Mouse (Mus musculus) forebrain, embryonic 10.5 days (tissue): ENCODE results near the gene Lcat. TPM values are rescaled to one million over a fixed set of nuclear protein-coding genes. Genes with fewer than 3 reads are reported as not detected.

Source experiments
- DNase-seq: peaks from one replicate; pipeline ENCODE4 v3.0.0-alpha.2; 2017; ENCODE audit warnings: low spot score; ENCODE audit errors: extremely low spot score
- H3K27ac ChIP-seq: fragments of 300-500 bp; sonication (generic); 2 replicates; pipeline ENCODE4 v1.5.1; 2016; ENCODE audit warnings: mild to moderate bottlenecking
- H3K27me3 ChIP-seq: fragments of 300-500 bp; sonication (generic); 2 replicates; pipeline ENCODE4 v1.6.1; 2016; ENCODE audit warnings: mild to moderate bottlenecking; ENCODE audit not compliant: poor library complexity, severe bottlenecking
- H3K36me3 ChIP-seq: fragments of 300-500 bp; sonication (generic); replicated peaks from 2 replicates; pipeline ENCODE4 v1.6.1; 2016; ENCODE audit warnings: mild to moderate bottlenecking, moderate library complexity
- H3K4me1 ChIP-seq: fragments of 300-500 bp; sonication (generic); 2 replicates; pipeline ENCODE4 v1.6.1; 2016
- H3K4me3 ChIP-seq: fragments of 300-500 bp; sonication (generic); 2 replicates; pipeline ENCODE4 v1.5.1; 2016; ENCODE audit warnings: mild to moderate bottlenecking, moderate library complexity
- H3K9me3 ChIP-seq: fragments of 300-500 bp; sonication (generic); 2 replicates; pipeline ENCODE4 v1.6.1; 2016; ENCODE audit warnings: mild to moderate bottlenecking, moderate library complexity
- WGBS: fragments of 180-500 bp; shearing (Covaris S2); methylation state at CpG from one replicate; pipeline ENCODE4 v1.1.7; 2016; 5-methylcytosine and 5-hydroxymethylcytosine counted together
- polyA plus RNA-seq: library from polyadenylated mRNA; unstranded; fragments of >200 nt; fragmentation: Nextera tagmentation; extraction: Ambion mirVana; gene quantifications from 2 replicates; pipeline ENCODE4 v1.2.1, GENCODE M21; 2016

Gene Lcat
- polyA plus RNA-seq, 1 experiment from 2014 or later, result 0.76 TPM

DNA sequence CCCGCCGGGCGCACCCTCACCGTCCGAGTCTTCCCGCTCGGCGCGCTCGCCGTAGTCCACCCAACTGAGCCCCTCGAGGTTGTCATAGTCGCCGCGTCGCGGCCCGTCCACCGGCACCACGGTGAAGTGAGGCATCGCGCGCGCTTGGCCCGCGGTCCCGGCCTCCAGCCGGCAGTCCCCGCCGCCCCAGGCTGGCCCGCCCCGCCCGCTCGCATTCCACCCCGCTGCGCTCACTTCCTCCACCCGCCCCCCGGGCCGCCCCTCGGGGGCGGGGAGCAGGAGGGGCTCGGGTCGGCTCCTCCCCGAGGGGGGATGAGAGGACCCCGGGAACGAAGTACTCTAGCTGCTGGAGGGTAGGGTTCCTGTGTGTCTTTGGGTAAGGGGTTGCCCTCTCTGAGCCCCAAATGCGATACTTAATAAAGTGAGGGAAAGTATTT is 22.7 kb upstream of the Lcat start, which contains the start of gene Slc12a4:
Gene Slc12a4, minus strand, starts transcription at position 193 of the 437 bp plus-strand sequence.
- no peaks in the 10 kb centered on the region for H3K36me3 ChIP-seq
- H3K9me3 ChIP-seq, result no peaks in the 10 kb centered on the region
- H3K4me1 ChIP-seq, result peaks cover 39% of the 10 kb centered on the region
- peak; percentile 68 for DNase-seq
- peak within 1 kb of the TSS; percentile 70 for H3K4me3 ChIP-seq
- peak within 1 kb of the TSS; percentile 84 for H3K27ac ChIP-seq
- WGBS, result under 1% methylated on average over 47 of the region's 47 CpGs
- H3K27me3 ChIP-seq, result peaks cover 50% of the 10 kb centered on the region

DNA sequence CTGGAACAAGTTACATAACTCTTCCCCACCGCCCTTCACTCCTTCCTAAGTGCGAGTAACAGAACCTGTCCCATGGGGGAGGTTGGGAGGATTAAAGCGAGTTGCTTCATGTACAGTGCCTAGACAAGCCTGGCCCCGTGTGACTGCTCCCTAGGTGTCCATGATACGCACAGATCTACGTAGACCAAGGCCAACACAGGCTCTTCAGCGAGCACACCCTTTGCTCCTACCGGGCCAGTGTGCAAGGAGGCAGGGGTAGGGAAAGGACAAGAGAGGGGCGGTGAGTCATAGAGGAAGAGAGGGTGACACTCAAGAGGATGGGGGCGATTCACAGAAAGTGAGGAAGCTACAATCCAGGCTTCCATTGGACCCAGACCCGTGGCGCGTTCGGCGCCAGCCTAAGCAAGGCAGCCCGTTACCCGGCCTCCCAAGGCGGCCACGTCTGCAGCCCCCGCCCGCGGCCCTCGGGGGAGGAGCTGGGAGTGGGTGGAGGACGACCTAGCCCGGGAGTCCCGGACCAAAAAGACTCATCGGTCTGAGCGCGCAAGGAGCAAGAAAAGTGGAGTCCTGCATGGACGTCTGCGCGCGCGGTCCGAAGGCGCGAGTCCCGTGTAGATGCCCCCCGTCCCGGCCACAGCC is 22.2 kb upstream of the Lcat start:
- Histone ChIP-seq H3K9me3 (no peaks in the 10 kb centered on the region), H3K27me3 (peaks cover 50% of the 10 kb centered on the region), H3K27ac (peak overlapping the region; percentile 84), H3K36me3 (no peaks in the 10 kb centered on the region), H3K4me1 (peaks cover 39% of the 10 kb centered on the region), H3K4me3 (peak overlapping the region; percentile 70)
- WGBS, result 4% methylated on average over 40 of the region's 40 CpGs
- peak; percentile 32 for DNase-seq

DNA sequence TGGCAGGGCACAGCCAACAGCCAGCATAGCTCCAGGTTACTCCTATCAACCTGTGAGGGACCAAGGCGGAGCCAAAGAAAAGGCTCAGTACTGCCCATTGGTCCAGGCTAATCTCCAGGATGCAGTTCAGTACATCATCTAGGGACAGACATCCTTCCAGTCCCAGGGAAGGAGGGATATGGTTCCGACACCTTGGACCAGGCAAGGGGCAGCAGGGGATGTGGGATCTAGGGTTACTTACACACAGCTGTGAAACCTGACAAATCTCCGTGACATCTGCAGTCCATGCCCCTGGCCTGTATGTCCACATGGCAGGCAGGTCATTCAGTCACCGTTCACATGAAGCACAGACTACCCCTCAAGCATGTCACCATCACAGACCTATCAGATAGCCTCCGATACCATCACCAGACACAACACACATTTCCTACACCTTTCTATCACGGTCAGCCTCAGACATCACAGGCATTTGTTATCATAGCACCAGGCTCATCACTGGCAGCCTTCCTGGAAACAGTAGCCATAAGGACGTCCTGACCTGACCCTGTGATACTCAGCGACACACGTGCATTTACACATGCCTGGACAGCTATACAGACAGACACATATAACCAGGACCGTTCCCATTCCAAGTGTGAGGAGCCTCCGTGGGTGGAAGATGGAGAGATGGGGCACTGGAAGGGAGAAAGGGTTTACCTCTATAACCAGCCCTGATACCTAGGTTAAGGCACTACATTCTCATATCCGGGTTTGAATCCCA is 21.5 kb upstream of the Lcat start:
- Histone ChIP-seq H3K4me1 (peaks cover 39% of the 10 kb centered on the region), H3K27me3 (peaks cover 50% of the 10 kb centered on the region), H3K4me3 (peak overlapping the region; percentile 70), H3K27ac (0 out of 2 replicates have a peak overlapping the region, but pooled peaks have one; percentile 84), H3K36me3 (peaks cover 2% of the 10 kb centered on the region; the same call in 1 of the 2 replicates), H3K9me3 (no peaks in the 10 kb centered on the region)
- WGBS, result 75% methylated on average over 12 of the region's 12 CpGs
- DNase-seq, result no peak

DNA sequence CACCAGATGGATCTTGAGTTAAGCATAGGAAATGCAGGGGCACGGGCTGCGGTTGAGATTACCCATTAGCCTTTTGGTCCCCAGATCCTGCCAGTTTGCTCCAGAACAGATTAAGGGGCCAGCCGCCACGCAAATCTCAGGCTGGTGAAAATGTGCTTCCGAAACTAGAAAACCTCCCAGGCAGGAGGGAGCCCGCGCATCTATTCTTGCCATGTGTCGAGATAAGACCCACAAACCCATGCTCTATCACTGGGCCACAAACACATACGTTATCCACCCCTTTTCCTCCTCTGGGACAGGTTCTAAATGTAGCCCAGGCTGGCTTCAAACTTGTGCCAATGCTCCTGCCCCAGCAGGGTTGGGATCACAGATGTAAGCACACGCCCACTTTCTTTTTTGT is 18.4 kb upstream of the Lcat start:
- Histone ChIP-seq H3K27me3 (peaks cover 29% of the 10 kb centered on the region), H3K27ac (no peak overlapping the region), H3K36me3 (peaks cover 10% of the 10 kb centered on the region), H3K9me3 (no peaks in the 10 kb centered on the region), H3K4me3 (no peak overlapping the region), H3K4me1 (peaks cover 31% of the 10 kb centered on the region)
- WGBS, result 89% methylated on average over 10 of the region's 10 CpGs
- no peak for DNase-seq

DNA sequence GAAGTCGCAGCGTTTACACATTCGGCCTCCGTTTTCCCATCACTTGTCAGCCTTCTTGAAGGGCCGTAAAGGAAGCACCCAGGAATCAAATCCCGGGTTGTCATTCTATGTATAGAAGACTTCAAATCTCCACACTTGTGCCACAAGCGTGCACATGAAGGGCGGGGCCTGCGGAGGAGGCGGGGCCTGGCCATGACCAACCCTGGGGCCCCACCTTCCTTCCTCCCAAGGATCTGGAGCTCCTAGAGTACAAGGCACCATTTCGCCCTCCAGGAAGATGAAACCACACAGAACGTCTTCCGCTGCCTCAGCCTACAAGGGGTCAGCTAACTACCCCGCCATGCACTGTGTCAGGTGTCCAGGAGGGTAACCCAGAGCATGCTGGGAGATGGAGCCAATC is 17.9 kb upstream of the Lcat start:
- Histone ChIP-seq H3K9me3 (no peaks in the 10 kb centered on the region), H3K27ac (no peak overlapping the region), H3K4me1 (peaks cover 26% of the 10 kb centered on the region), H3K4me3 (no peak overlapping the region), H3K36me3 (peaks cover 10% of the 10 kb centered on the region), H3K27me3 (peaks cover 24% of the 10 kb centered on the region)
- WGBS, result 79% methylated on average over 14 of the region's 14 CpGs
- DNase-seq, result no peak

DNA sequence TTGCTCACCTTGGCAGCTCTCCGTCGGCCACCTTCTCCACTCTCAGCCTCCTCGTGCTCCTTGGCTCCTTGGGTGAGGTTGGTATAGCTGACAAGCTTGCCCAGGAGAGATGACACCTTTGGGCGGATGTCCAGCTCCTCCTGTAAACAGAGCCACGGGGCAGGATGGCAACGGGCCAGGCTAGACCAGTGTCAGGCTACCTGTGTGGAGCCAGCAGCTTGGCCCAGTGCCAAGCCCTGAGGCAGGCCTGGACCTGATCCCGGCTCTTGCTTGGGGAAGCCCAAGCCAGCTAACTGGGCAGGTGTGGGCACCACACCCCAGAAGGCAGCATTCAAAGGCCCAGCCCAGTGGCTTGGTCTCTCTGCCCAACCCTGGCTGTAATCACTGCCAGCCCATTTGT is 16.2 kb upstream of the Lcat start:
- no peak for DNase-seq
- Histone ChIP-seq H3K27ac (no peak overlapping the region), H3K9me3 (no peaks in the 10 kb centered on the region), H3K4me1 (peaks cover 9% of the 10 kb centered on the region), H3K36me3 (peaks cover 17% of the 10 kb centered on the region), H3K4me3 (no peak overlapping the region), H3K27me3 (peaks cover 7% of the 10 kb centered on the region)
- 92% methylated on average over 7 of the region's 7 CpGs for WGBS

DNA sequence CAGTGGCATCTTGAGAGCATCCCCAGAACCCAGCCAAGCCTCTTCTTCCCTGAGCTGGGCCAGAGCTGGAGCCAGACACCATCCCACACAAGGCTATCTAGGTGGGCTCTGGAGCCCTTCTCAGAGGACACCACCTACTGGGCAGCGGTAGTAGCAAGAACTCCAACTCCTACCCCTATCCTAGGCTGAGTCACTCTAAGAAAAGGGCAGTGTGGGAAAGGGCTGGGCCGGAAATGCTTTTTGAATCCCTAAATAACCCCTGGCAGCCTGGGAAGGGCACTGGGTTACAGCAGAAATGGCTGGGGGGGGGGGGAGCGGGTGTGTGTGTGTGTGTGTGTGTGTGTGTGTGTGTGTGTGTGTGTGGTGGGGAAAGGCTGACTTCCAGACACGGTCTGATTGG is 14.6 kb upstream of the Lcat start:
- peaks cover 26% of the 10 kb centered on the region for H3K36me3 ChIP-seq
- no peak overlapping the region for H3K27ac ChIP-seq
- no peaks in the 10 kb centered on the region for H3K9me3 ChIP-seq
- no peak for DNase-seq
- H3K27me3 ChIP-seq, result no peaks in the 10 kb centered on the region
- 0 out of 2 replicates have a peak, but pooled peaks cover 3% of the 10 kb centered on the region for H3K4me1 ChIP-seq
- WGBS, result 75% methylated on average over 3 of the region's 4 CpGs
- no peak overlapping the region for H3K4me3 ChIP-seq

DNA sequence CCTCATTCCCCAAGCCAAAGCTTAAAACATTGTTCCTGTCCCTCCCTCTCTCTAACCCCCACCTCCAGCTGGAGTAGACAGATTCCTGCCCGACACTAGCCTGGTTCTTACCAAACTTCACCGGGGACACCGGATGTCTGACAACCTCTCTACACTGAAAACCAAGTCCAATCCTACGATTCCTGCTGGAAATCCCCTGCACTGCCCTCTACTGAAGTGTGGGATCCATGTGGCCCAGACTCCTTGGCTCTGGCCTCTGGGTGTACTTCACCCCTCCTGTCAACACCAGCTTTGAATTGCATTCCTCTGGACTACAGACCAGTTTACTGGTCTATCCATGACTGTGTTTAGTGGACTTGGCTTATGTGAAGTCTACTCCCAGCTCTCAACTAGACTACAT is 13.4 kb upstream of the Lcat start:
- Histone ChIP-seq H3K27ac (no peak overlapping the region), H3K9me3 (no peaks in the 10 kb centered on the region), H3K4me1 (peaks cover 6% of the 10 kb centered on the region), H3K27me3 (no peaks in the 10 kb centered on the region), H3K36me3 (peaks cover 26% of the 10 kb centered on the region), H3K4me3 (no peak overlapping the region)
- 91% methylated on average over 4 of the region's 4 CpGs for WGBS
- DNase-seq, result no peak

DNA sequence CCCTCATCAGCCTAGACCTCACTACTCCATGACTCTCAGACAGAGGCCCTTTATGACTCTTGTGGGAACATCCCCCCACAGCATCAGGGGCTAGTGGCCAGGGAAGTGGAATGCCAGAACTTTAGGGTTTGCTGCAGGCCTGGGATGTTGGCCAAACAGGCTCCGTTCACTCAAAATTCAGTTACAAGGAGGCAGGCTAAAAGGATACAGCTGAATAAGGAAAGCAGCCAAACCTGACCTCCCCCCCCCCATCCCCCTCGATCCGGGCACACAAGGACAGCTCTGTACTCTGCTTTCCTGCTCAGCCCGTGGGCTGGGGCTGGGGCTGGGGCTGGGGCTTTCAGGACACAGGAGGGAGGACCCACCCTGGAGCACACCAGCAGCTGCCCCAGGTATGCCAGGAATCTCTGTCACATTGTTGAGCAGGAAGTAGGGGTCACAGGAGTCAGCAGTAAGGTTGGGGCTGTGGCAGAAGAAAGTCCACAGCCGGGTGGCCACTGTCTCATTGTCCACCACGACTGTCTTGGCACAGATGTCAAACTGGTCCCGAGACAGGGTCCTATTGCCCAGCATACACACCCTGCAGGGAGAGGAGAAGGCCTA is 8.0 kb upstream of the Lcat start:
- H3K4me1 ChIP-seq, result peaks cover 14% of the 10 kb centered on the region
- 57% methylated on average over 7 of the region's 7 CpGs for WGBS
- H3K36me3 ChIP-seq, result peaks cover 69% of the 10 kb centered on the region
- no peaks in the 10 kb centered on the region for H3K27me3 ChIP-seq
- no peaks in the 10 kb centered on the region for H3K9me3 ChIP-seq
- 0 out of 2 replicates have a peak overlapping the region, but pooled peaks have one; percentile 13 for H3K27ac ChIP-seq
- H3K4me3 ChIP-seq, result no peak overlapping the region
- DNase-seq, result no peak

DNA sequence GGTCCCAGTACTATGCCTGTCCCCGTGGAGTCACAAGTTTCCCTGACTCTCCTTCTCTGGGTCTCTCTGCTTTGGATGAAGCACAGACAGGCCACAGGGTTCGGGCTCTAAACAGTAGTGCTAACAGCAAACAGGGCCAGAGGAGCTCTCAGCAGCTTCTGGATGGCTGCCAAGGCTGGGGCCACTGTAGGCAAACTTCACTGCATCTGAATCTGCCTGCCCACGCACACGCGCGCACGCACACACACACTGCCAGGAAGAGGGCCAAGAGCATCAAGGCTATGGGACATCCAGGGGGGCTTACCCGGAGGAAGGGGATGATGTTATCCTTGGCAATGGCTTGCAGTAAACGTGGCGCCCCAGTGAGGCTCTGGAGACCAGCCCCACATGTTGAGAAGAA is 6.2 kb upstream of the Lcat start:
- H3K36me3 ChIP-seq, result peaks cover 78% of the 10 kb centered on the region
- 91% methylated on average over 10 of the region's 10 CpGs for WGBS
- no peak overlapping the region for H3K4me3 ChIP-seq
- H3K27ac ChIP-seq, result no peak overlapping the region
- no peaks in the 10 kb centered on the region for H3K27me3 ChIP-seq
- no peaks in the 10 kb centered on the region for H3K9me3 ChIP-seq
- DNase-seq, result no peak
- peaks cover 14% of the 10 kb centered on the region for H3K4me1 ChIP-seq

DNA sequence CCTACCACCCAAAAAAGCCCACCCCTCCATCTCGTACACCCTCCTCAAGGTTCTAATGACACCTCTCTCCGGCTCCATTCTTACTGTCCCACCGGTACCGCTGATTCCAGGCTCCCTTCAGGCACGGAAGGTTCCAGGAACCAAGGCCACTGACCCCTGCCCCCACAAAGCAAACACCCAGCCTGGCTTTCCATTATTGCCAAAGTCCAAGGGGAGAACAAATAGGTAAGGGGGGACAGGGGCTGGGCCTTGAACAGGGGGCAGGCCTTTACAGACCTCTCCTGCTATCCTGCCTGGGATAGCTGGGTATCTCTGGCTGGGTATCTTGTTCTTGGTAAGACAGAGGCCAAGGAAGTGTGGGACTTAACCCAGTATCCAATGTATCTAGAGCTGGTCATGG is 640 bp downstream of the Lcat start:
- no peaks in the 10 kb centered on the region for H3K27me3 ChIP-seq
- H3K27ac ChIP-seq, result no peak overlapping the region
- 95% methylated on average over 5 of the region's 5 CpGs for WGBS
- H3K4me1 ChIP-seq, result peaks cover 20% of the 10 kb centered on the region
- no peaks in the 10 kb centered on the region for H3K9me3 ChIP-seq
- no peak for DNase-seq
- peaks cover 57% of the 10 kb centered on the region for H3K36me3 ChIP-seq
- H3K4me3 ChIP-seq, result no peak overlapping the region

DNA sequence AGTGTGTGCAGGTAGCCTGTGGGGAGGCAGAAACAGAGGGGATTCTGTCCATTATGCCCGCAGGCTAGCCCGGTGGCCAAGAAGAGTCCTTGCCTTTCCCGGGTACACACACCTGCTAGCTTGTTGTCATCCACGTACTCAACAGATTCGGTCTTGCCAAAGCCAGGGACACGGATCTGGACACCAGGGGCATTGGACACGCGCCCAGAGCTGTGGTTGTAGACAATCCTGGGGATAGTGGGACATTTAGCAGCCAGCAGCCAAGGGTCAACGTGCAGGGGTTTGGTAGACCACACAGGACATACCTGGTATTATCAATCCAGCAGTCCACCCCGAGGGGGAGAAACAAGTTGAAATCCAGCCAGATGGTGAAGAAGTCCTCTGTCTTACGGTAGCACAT is 1.2 kb downstream of the Lcat start:
- no peak overlapping the region for H3K4me3 ChIP-seq
- H3K4me1 ChIP-seq, result peaks cover 22% of the 10 kb centered on the region
- no peak overlapping the region for H3K27ac ChIP-seq
- peaks cover 52% of the 10 kb centered on the region for H3K36me3 ChIP-seq
- DNase-seq, result no peak
- H3K27me3 ChIP-seq, result no peaks in the 10 kb centered on the region
- no peaks in the 10 kb centered on the region for H3K9me3 ChIP-seq
- 93% methylated on average over 11 of the region's 11 CpGs for WGBS

DNA sequence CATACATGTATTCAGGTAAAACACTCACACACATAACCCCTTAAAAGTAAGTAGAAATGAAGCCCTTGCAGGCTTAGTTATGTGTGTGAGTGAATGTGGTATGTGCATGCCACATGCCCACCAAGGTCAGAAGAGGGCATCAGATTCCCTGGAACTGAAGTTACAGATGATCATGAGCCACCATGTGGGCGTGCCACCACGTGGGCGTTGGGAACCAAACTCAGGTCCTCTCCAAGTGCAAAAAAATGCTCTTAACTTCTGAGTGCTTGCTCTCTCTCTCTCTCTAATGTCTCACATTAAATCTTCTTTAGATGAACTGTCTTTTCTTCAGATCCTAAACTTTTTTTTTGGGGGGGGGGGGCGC is 4.9 kb downstream of the Lcat start, which contains the start of gene Psmb10:
Gene Psmb10, minus strand, starts transcription at position 139 of the 364 bp plus-strand sequence.
- no peaks in the 10 kb centered on the region for H3K27me3 ChIP-seq
- peaks cover 17% of the 10 kb centered on the region for H3K36me3 ChIP-seq
- DNase-seq, result no peak
- 46% methylated on average over 4 of the region's 4 CpGs for WGBS
- H3K4me1 ChIP-seq, result peaks cover 27% of the 10 kb centered on the region
- peak within 1 kb of the TSS; percentile 85 for H3K4me3 ChIP-seq
- H3K9me3 ChIP-seq, result no peaks in the 10 kb centered on the region
- peak within 1 kb of the TSS; percentile 90 for H3K27ac ChIP-seq
